Mouse (Mus musculus) liver, embryonic 16.5 days (tissue): Measurements from ENCODE around the gene Glmp. TPM values are rescaled to one million over a fixed set of nuclear protein-coding genes. Genes with fewer than 3 reads are reported as not detected.

Experiments used
- ATAC-seq: fragments of 200-750 bp; cut with Nextera tagmentation; 2 replicates; pipeline ENCODE4 v1.8.0; 2017; ENCODE audit warnings: low read depth, mild to moderate bottlenecking, moderate number of reproducible peaks, moderate library complexity
- H3K27ac ChIP-seq: fragments of 300-500 bp; sonication (generic); 2 replicates; pipeline ENCODE4 v1.5.1; 2014; ENCODE audit warnings: mild to moderate bottlenecking, low read length
- H3K27me3 ChIP-seq: fragments of 300-500 bp; sonication (generic); 2 replicates; pipeline ENCODE4 v1.6.1; 2014; ENCODE audit warnings: low read depth, low read length, mixed read lengths; ENCODE audit not compliant: control insufficient read depth, insufficient read depth
- H3K36me3 ChIP-seq: fragments of 300-500 bp; sonication (generic); 2 replicates; pipeline ENCODE4 v1.6.1; 2014; ENCODE audit warnings: mild to moderate bottlenecking; ENCODE audit not compliant: control insufficient read depth, insufficient read depth
- H3K4me1 ChIP-seq: fragments of 300-500 bp; sonication (generic); 2 replicates; pipeline ENCODE4 v1.6.1; 2014; ENCODE audit warnings: low read depth, low read length, mixed read lengths; ENCODE audit not compliant: control insufficient read depth
- H3K4me2 ChIP-seq: fragments of 300-500 bp; sonication (generic); 2 replicates; pipeline ENCODE4 v1.6.1; 2014; ENCODE audit warnings: low read depth, low read length, mixed read lengths
- H3K4me3 ChIP-seq: fragments of 300-500 bp; sonication (generic); 2 replicates; pipeline ENCODE4 v1.5.1; 2014; ENCODE audit warnings: low read depth, mild to moderate bottlenecking, low read length
- H3K9ac ChIP-seq: fragments of 300-500 bp; sonication (generic); 2 replicates; pipeline ENCODE4 v1.6.1; 2014; ENCODE audit warnings: low read depth, low read length
- H3K9me3 ChIP-seq: fragments of 300-500 bp; sonication (generic); replicated peaks from 2 replicates; pipeline ENCODE4 v1.6.1; 2016; ENCODE audit warnings: low read length; ENCODE audit not compliant: control insufficient read depth
- WGBS: fragments of 180-500 bp; shearing (Covaris S2); extraction: QIAGEN DNeasy Blood & Tissue Kit; methylation state at CpG from one replicate; pipeline ENCODE4 v1.1.7; 2014; ENCODE audit not compliant: insufficient replicate concordance; 5-methylcytosine and 5-hydroxymethylcytosine counted together
- polyA plus RNA-seq: library from polyadenylated mRNA; unstranded; fragments of >200 nt; fragmentation: Nextera tagmentation; extraction: Ambion mirVana; gene quantifications from 2 replicates; pipeline ENCODE4 v1.2.1, GENCODE M21; 2015

The Glmp gene
- polyA plus RNA-seq, 1 experiment from 2014 or later = 97.1 TPM

GRCm38 (mm10) chr3:88352907-88353306, 28.1 kb downstream of the Glmp start:
- H3K9me3 ChIP-seq = no peaks in the 10 kb centered on the region
- 89% methylated on average over 9 of the region's 9 CpGs for WGBS
- peaks cover 92% of the 10 kb centered on the region for H3K36me3 ChIP-seq
- no peaks in the 10 kb centered on the region for H3K4me1 ChIP-seq
- no peak for ATAC-seq
- H3K9ac ChIP-seq = no peak overlapping the region
- no peaks in the 10 kb centered on the region for H3K27me3 ChIP-seq
- no peak overlapping the region for H3K4me3 ChIP-seq
- H3K27ac ChIP-seq = no peak overlapping the region
- no peak overlapping the region for H3K4me2 ChIP-seq

- WGBS = 91% methylated on average over 8 of the region's 8 CpGs
- Histone ChIP-seq H3K4me1 (no peaks in the 10 kb centered on the region), H3K4me3 (no peak overlapping the region), H3K4me2 (no peak overlapping the region), H3K36me3 (peaks cover 96% of the 10 kb centered on the region), H3K9me3 (no peaks in the 10 kb centered on the region), H3K9ac (no peak overlapping the region), H3K27ac (no peak overlapping the region), H3K27me3 (no peaks in the 10 kb centered on the region)
- no peak for ATAC-seq
Measured at GRCm38 (mm10) chr3:88354396-88355165, 29.8 kb downstream of the Glmp start.

GRCm38 (mm10) chr3:88359584-88359983, 34.8 kb downstream of the Glmp start:
- Histone ChIP-seq H3K4me3 (no peak overlapping the region), H3K4me1 (peaks cover 37% of the 10 kb centered on the region), H3K4me2 (no peak overlapping the region), H3K27ac (0 out of 2 replicates have a peak overlapping the region, but pooled peaks have one; percentile 5), H3K9me3 (no peaks in the 10 kb centered on the region), H3K9ac (no peak overlapping the region), H3K27me3 (no peaks in the 10 kb centered on the region), H3K36me3 (peaks cover 73% of the 10 kb centered on the region)
- WGBS = 83% methylated on average over 5 of the region's 5 CpGs
- ATAC-seq = no peak

GRCm38 (mm10) chr3:88359989-88360388, 35.2 kb downstream of the Glmp start:
- Histone ChIP-seq H3K27ac (0 out of 2 replicates have a peak overlapping the region, but pooled peaks have one; percentile 5), H3K9ac (no peak overlapping the region), H3K9me3 (no peaks in the 10 kb centered on the region), H3K27me3 (peaks cover 2% of the 10 kb centered on the region; the same call in 1 of the 2 replicates), H3K4me1 (peaks cover 42% of the 10 kb centered on the region), H3K4me2 (no peak overlapping the region), H3K36me3 (peaks cover 69% of the 10 kb centered on the region), H3K4me3 (no peak overlapping the region)
- WGBS = 75% methylated on average over 3 of the region's 3 CpGs
- no peak for ATAC-seq

GRCm38 (mm10) chr3:88361096-88361495, 36.3 kb downstream of the Glmp start:
- Histone ChIP-seq H3K4me1 (peaks cover 51% of the 10 kb centered on the region), H3K4me3 (no peak overlapping the region), H3K27ac (no peak overlapping the region), H3K36me3 (peaks cover 58% of the 10 kb centered on the region), H3K9ac (no peak overlapping the region), H3K4me2 (no peak overlapping the region), H3K27me3 (peaks cover 13% of the 10 kb centered on the region), H3K9me3 (no peaks in the 10 kb centered on the region)
- WGBS = 50% methylated on average over 6 of the region's 6 CpGs
- ATAC-seq = no peak

GRCm38 (mm10) chr3:88361612-88362313, 36.9 kb downstream of the Glmp start:
- Histone ChIP-seq H3K36me3 (peaks cover 53% of the 10 kb centered on the region), H3K4me1 (peaks cover 51% of the 10 kb centered on the region), H3K27ac (peak overlapping the region; percentile 87), H3K9me3 (no peaks in the 10 kb centered on the region), H3K27me3 (peaks cover 17% of the 10 kb centered on the region), H3K4me3 (no peak overlapping the region), H3K9ac (no peak overlapping the region), H3K4me2 (no peak overlapping the region)
- ATAC-seq = no peak
- 80% methylated on average over 2 of the region's 2 CpGs for WGBS

GRCm38 (mm10) chr3:88363700-88364099, 38.9 kb downstream of the Glmp start:
- WGBS = 22% methylated on average over 4 of the region's 4 CpGs
- H3K27ac ChIP-seq = peak overlapping the region; percentile 87

GRCm38 (mm10) chr3:88364337-88364736, 39.5 kb downstream of the Glmp start, which contains the start of gene Paqr6:
Gene Paqr6 (plus strand): TSS chr3:88364584.
- peak within 1 kb of the TSS; percentile 59 for H3K9ac ChIP-seq
- peak; percentile 68 for ATAC-seq
- peak within 1 kb of the TSS; percentile 87 for H3K27ac ChIP-seq
- peaks cover 30% of the 10 kb centered on the region for H3K36me3 ChIP-seq
- peaks cover 53% of the 10 kb centered on the region for H3K4me1 ChIP-seq
- H3K4me3 ChIP-seq = peak within 1 kb of the TSS; percentile 59
- H3K4me2 ChIP-seq = peak within 1 kb of the TSS; percentile 67
- no peaks in the 10 kb centered on the region for H3K9me3 ChIP-seq
- H3K27me3 ChIP-seq = peaks cover 17% of the 10 kb centered on the region
- 3% methylated on average over 16 of the region's 16 CpGs for WGBS

More at GRCm38 (mm10) chr3:88363700-88364099, 38.9 kb downstream of the Glmp start:
- peak; percentile 94 for ATAC-seq
- Histone ChIP-seq H3K4me1 (peaks cover 53% of the 10 kb centered on the region), H3K27me3 (peaks cover 17% of the 10 kb centered on the region), H3K4me3 (peak overlapping the region; percentile 59), H3K9ac (peak overlapping the region; percentile 59), H3K9me3 (no peaks in the 10 kb centered on the region), H3K4me2 (peak overlapping the region; percentile 67), H3K36me3 (peaks cover 36% of the 10 kb centered on the region)
